Mouse (Mus musculus) cerebellum, adult 2 months (tissue): ENCODE data around the gene Synpo2. TPM values are rescaled to one million over a fixed set of nuclear protein-coding genes. Genes with fewer than 3 reads are reported as not detected.

Experiments used
- DNase-seq, 2 experiments: peaks; one replicate each; pipeline ENCODE4 v3.0.0; 2021
- H3K27ac ChIP-seq: fragments of 200-500 bp; 2 replicates; pipeline ENCODE4 v1.5.1; 2012; ENCODE audit warnings: low read length, control low read depth, inconsistent platforms; ENCODE audit not compliant: insufficient read depth
- H3K27me3 ChIP-seq: fragments of 200-500 bp; 2 replicates; pipeline ENCODE4 v1.6.1; 2012; ENCODE audit warnings: inconsistent platforms, mild to moderate bottlenecking, low read length, moderate library complexity; ENCODE audit not compliant: control insufficient read depth, insufficient read depth
- H3K4me1 ChIP-seq: fragments of 200-500 bp; 2 replicates; pipeline ENCODE4 v1.6.1; 2011; ENCODE audit warnings: low read length; ENCODE audit not compliant: control insufficient read depth, insufficient read depth
- H3K4me3 ChIP-seq: fragments of 200-500 bp; replicated peaks from 2 replicates; pipeline ENCODE3; 2011; ENCODE audit warnings: mild to moderate bottlenecking, low read depth, low read length, control low read depth; ENCODE audit not compliant: insufficient read depth
- CTCF ChIP-seq: fragments of 200-500 bp; IDR thresholded peaks from 2 replicates; pipeline ENCODE4 v1.5.1; 2011; ENCODE audit warnings: low read depth, mild to moderate bottlenecking, control low read depth, low read length, moderate library complexity, borderline replicate concordance; ENCODE audit not compliant: insufficient read depth
- POLR2A ChIP-seq: fragments of 200-500 bp; IDR thresholded peaks from 2 replicates; pipeline ENCODE4 v1.6.1; 2011; ENCODE audit warnings: low read length, control low read depth, borderline replicate concordance; ENCODE audit not compliant: insufficient read depth
- WGBS: fragments of 180-500 bp; shearing (Covaris S2); methylation state at CpG from one replicate; pipeline ENCODE4 v1.1.7; 2018; 5-methylcytosine and 5-hydroxymethylcytosine counted together
- polyA plus RNA-seq: library from polyadenylated mRNA; depleted of rRNA; stranded (reverse); fragments of >200 nt; gene quantifications from 2 replicates; pipeline ENCODE4 v1.2.3, GENCODE M21; 2012; rRNA removed

Synpo2 gene
- polyA plus RNA-seq: 2.4 and 2.9 TPM in 2 replicates

GRCm38 (mm10) chr3:123235921-123236320 lies at the start of gene Synpo2:
Synpo2 (minus strand) TSS chr3:123236149.
- 0 out of 2 replicates have a peak, but pooled peaks cover 4% of the 10 kb centered on the region for H3K4me1 ChIP-seq
- TF ChIP-seq CTCF (no peak), POLR2A (0 out of 2 replicates have a peak, but pooled peaks have one; percentile 10)
- under 1% methylated on average over 20 of the region's 20 CpGs for WGBS
- peak; percentile 35 to 43 for DNase-seq
- H3K27ac ChIP-seq: no peak within 1 kb of the TSS
- H3K27me3 ChIP-seq: no peaks in the 10 kb centered on the region
- peak within 1 kb of the TSS; percentile 60 for H3K4me3 ChIP-seq

GRCm38 (mm10) chr3:123285649-123286048 lies 49.7 kb upstream of the Synpo2 start:
- Histone ChIP-seq H3K27me3 (no peaks in the 10 kb centered on the region), H3K27ac (no peak overlapping the region), H3K4me1 (no peaks in the 10 kb centered on the region), H3K4me3 (no peak overlapping the region)
- no peak for DNase-seq
- no peak for TF ChIP-seq POLR2A

DNA sequence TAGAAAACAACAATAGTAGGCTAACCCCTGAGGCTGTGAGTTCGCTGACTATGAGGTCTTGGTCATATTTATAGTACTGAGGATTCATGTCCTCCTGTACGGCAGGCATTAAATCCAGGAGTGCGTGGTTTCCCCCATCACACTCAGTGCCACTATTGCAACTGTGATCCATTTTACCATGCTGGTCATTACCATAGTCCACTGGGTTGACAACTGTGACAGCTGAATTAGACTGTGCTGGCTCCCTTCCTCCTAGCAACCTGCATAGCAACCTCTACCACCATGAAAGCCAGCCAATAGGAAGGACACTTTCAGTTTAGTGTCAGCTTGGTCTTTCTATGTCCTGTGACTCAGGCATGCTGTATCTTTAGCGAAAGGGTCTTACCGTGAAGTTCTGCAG lies 48.3 kb upstream of the Synpo2 start:
- TF ChIP-seq POLR2A (no peak), CTCF (no peak)
- DNase-seq: no peak
- Histone ChIP-seq H3K27ac (no peak overlapping the region), H3K4me1 (no peaks in the 10 kb centered on the region), H3K27me3 (no peaks in the 10 kb centered on the region), H3K4me3 (no peak overlapping the region)
- WGBS: 97% methylated on average over 5 of the region's 5 CpGs

DNA sequence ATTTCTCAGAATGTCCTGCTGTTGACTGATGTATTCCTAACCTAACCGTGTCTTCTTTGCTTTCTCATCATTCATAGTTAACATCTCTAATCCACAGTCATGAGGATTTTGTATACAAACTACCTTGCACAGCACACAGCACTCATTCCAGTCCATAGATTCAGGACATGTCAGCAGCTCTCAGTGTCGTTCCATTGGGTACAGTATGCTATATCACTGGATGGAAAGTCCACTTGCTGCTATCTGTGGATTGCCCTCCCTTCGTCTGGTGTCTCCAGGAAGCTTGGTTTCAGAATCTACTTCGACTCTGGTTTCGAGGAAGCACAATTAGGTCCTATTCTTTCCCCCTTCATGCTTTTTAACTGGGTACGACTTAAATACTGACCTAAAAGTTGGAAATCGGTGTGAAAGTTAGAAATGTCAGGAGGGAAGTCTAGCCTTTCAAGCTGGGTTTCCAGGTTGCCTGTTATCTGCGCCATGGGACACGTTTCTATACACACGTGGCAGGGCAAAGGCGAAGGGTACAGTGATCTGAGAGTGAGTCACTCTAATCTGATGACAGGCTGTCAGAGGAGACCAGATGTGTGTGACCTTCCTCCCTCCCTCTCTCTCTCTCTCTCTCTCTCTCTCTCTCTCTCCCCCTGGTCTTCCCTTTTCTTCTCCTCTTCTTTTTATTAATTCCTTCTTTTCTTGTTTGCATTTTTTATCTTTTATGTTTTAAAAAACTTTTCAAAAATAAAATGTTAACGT lies 47.1 kb upstream of the Synpo2 start:
- TF ChIP-seq CTCF (no peak), POLR2A (no peak)
- 88% methylated on average over 12 of the region's 12 CpGs for WGBS

DNA sequence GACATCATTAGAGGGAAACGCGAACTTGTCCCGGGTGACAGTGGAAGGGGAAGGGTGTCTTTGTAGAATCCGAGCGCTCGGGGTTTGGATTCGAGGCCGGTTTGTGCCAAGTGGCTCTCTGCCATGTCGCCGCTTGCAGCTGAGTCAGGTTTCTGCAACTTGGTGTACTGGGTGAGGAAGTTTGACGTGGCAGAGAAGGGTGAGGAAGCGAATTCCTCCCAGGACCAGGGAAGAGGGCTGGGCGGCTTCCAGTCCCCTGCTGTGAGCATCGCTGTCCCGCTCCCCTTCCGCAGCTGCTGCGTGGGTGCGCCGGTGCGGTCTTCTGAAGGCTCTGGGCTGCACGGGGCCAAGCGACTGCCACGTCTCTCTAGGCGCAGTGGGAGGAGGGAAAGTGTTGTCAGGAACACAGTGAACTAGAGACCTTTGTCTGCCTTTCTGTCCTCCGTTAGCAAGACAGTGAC lies 31.8 kb upstream of the Synpo2 start:
- no peak overlapping the region for H3K27ac ChIP-seq
- H3K27me3 ChIP-seq: no peaks in the 10 kb centered on the region
- DNase-seq: peak; percentile 57 to 67
- peak overlapping the region; percentile 62 for H3K4me3 ChIP-seq
- under 1% methylated on average over 25 of the region's 25 CpGs for WGBS
- no peaks in the 10 kb centered on the region for H3K4me1 ChIP-seq
- no peak for TF ChIP-seq CTCF
- no peak for TF ChIP-seq POLR2A

More for the DNA sequence above, 47.1 kb upstream of the Synpo2 start:
- DNase-seq: no peak
- Histone ChIP-seq H3K4me3 (no peak overlapping the region), H3K27ac (no peak overlapping the region), H3K27me3 (no peaks in the 10 kb centered on the region), H3K4me1 (no peaks in the 10 kb centered on the region)

GRCm38 (mm10) chr3:123266753-123267651 lies 31.1 kb upstream of the Synpo2 start, which contains the start of gene Sec24d:
Sec24d (plus strand) TSS chr3:123267455.
- Histone ChIP-seq H3K4me3 (peak within 1 kb of the TSS; percentile 62), H3K27me3 (no peaks in the 10 kb centered on the region), H3K4me1 (no peaks in the 10 kb centered on the region), H3K27ac (no peak within 1 kb of the TSS)
- peak; percentile 74 to 75 for DNase-seq
- WGBS: 3% methylated on average over 68 of the region's 68 CpGs
- TF ChIP-seq POLR2A (no peak), CTCF (no peak)

GRCm38 (mm10) chr3:123264706-123265105 lies 28.8 kb upstream of the Synpo2 start:
- TF ChIP-seq CTCF (no peak), POLR2A (no peak)
- no peak overlapping the region for H3K27ac ChIP-seq
- no peaks in the 10 kb centered on the region for H3K27me3 ChIP-seq
- peak overlapping the region; percentile 46 for H3K4me3 ChIP-seq
- H3K4me1 ChIP-seq: no peaks in the 10 kb centered on the region
- DNase-seq: peak in 1 of 2 experiments; percentile 9
- WGBS: 14% methylated on average over 6 of the region's 6 CpGs
